Mouse (Mus musculus) left cerebral cortex, postnatal 14 days (tissue): Measurements from ENCODE around the gene Rbms3. TPM values are rescaled to one million over a fixed set of nuclear protein-coding genes. Genes with fewer than 3 reads are reported as not detected.

Source experiments
- DNase-seq, 2 experiments: peaks; one replicate each; pipeline ENCODE4 v3.0.0; 2021 to 2022; ENCODE audit warnings: low spot score in 2 of 2, mixed read lengths in 1 of 2
- intact Hi-C: fragments of 180-260 bp; cut with DNase I; formaldehyde crosslinking; loops from one replicate; pipeline ENCODE4 v1.15.1; 2025
- total RNA-seq, 2 experiments: library from RNA; stranded (reverse); gene quantifications; 2 replicates each; pipeline ENCODE4 v1.2.3; 2021

The Rbms3 gene
- total RNA-seq, 2 experiments from 2014 or later, result 12.9 to 14.4 TPM

DNA sequence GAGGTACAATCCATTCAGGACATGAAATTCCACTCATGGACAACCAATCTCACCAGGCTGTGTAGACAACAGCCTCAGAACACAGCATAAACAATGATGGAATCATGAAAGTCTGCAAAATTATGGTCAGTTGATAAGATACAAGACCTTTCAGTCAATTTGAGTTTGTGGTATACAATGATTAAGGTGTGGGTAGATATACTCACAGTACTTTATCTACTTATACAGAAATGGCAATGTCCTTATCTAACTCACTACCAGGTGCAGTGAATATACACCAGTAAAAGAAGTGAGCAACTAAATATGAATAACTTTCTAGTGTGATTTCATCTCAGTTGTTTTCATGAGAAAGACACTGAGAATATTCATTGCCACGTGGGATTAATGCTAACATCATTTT lies 796.9 kb downstream of the Rbms3 start:
- intact Hi-C loops, result no loop called here
- no peak for DNase-seq

DNA sequence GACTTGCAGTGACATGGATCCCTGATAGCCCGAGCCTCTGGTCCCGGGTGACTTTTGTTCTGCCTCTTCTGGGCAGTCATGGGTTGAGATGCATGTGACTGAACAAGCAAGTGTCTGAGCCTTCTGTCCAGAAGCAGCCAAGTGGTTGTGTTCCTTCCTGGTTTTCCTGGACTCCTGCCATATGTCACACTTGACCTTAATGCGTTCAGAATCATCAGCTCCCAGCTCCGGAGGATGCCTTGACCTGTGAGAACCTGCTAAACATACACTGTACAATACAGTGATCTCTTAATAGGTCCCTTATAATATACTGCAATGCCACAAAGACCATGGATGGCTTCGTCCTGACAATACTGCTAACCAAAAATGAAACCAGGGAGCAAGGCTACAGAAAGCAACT lies 798.3 kb downstream of the Rbms3 start:
- intact Hi-C loops, result no loop called here

GRCm38 (mm10) chr9:116829929-116830328 lies 799.8 kb downstream of the Rbms3 start:
- no peak for DNase-seq
- intact Hi-C loops, result no loop called here

More for the DNA sequence above, 798.3 kb downstream of the Rbms3 start:
- DNase-seq, result no peak

- DNase-seq, result no peak
- intact Hi-C loops, result no loop called here
Measured at GRCm38 (mm10) chr9:116821601-116822000, 808.1 kb downstream of the Rbms3 start.

DNA sequence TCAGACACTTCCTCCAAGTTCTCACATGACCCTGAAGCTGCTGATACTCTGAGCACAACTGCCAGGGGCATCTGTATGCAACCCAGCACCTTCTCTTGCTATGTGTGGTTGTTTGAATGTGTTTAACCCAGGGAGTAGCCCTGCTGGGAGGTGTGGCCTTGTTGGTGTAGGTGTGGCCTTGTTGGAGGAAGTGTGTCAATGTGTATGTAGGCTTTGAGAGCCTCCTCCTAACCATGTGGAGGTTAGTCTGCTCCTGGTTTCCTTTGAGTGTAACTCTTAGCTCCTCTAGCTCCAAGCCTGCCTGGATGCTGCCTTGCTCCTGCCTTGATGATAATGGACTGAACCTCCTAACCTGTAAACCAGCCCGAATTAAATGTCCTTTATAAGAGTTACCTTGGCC lies 812.5 kb downstream of the Rbms3 start:
- DNase-seq, result no peak
- intact Hi-C loops, result no loop called here

DNA sequence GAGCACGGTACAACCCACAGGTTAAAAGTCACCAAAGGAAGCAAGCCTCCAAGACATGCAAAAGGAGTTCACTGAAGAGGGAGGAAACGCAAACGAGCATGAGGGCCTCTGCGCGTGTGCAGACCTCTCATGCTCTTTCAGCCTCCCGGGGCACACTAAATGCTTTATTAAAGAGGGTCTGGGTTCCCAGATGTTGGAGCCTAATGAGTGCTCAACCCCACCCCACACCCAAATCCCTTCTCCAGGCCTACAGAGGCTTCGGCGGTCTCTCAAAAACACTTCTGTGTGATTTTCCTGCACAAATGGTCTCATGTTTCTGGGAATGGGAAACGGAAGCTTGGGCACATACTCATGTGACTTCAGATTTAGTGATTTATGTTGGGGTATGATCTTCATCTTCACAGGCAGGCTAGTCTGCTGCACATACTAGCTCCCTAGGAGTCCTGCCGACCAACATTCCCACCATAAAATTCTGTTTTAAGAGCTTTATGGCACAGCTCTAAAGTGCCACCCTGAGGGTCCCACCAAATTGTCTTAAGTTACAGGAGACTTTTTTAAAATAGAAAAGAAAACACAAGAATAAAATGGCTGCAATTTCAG lies 815.1 kb downstream of the Rbms3 start:
- intact Hi-C loops, result no loop called here
- no peak for DNase-seq

DNA sequence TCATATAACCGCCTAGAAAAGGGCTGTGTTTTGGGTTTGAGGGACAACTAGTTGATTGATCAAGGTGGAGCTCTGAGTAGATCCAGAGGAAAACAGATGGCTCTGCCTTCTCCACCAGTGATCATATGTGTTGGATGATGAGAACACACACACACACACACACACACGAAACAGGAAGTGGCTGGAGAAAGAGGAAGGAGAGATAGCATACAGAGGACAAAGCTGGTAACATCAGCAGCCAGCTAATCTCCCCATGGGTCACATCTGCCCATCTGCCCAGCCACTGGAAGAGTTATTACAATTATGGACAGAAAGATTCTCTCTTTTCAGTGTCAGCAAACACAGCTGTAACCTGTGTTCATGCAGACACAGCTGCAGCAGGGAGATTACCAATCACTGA lies 816.3 kb downstream of the Rbms3 start:
- intact Hi-C loops, result no loop called here
- DNase-seq, result no peak

DNA sequence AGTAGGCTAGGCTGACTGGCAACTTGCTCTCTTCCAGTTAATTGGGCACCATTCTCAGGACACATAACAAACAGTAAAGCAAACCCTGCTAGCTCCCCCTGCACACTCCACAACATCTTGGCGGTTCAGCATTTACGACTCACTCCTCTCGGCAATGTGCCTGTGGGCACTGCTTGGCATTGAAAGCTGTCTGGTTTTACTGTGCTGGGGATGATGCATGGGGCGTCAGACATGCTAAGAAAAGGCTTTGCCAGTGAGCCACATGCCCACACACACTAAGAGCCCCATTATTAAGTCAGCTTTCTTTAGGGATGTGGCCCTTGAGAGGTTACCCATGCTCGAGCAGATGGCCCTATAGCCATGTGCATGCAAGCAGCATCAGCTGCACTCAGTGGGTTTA lies 820.5 kb downstream of the Rbms3 start:
- intact Hi-C loops, result no loop called here
- no peak for DNase-seq

DNA sequence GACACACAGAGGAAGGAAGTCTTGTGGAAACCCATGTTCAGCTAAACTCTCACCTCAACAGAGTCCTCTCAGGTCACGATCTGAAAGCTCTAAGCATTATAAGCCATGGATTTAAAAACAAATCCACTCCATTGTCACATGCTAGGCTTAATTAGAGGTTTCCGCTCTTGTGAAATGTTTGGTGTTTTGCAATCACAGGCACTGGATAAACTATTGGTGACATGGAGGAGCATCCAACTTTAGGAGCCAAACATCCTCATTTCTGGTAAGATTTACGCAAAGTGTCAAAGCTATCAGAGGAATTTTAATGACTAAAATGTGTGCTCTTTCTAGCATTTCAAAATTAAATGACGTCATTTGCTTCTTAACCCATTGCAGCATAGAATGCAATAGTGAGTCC lies 821.3 kb downstream of the Rbms3 start:
- DNase-seq, result no peak
- intact Hi-C loops, result no loop called here

DNA sequence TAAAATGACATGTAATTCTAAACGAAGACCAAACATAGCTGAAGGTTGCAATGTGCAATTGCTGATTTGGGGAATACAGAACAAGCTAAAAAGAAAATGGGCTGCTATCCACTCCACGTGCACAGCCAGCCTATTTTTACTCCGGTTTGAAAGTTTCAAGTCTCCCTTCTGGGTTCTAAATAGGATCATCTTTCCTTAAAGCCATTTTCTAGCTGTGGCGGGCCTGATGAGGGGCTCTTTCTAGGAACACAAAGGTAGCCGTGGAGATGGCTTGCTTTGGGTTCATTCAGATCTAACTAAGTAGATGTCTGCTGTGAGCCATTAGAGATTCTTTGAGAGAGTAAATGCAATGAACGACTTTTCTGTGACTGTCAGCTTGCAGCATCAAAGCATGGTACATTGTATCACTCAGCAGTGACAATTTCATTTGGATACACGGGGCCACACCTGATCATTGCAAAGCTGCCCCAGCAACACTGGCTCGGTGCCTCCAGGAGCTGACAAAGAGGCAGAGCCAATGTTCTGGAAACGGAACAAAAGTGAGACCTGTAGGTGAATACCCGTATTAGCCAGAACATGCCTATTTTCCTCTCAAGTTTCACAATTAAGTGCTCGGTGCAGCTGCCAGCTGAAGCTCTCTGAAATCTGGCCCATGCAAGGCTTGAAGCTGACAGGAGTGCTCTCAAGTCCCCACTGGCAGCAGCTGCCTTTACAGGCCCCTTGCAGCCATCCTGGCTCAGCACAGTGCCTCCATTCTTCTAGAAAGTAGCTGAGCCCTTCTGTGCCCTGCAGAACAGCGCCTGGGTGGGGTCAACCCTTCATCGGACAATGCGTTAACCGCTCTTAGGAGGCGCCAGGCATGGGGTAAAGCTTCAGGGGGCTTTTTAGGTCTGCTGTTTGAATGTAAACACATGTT lies 822.3 kb downstream of the Rbms3 start:
- intact Hi-C loops, result no loop called here

DNA sequence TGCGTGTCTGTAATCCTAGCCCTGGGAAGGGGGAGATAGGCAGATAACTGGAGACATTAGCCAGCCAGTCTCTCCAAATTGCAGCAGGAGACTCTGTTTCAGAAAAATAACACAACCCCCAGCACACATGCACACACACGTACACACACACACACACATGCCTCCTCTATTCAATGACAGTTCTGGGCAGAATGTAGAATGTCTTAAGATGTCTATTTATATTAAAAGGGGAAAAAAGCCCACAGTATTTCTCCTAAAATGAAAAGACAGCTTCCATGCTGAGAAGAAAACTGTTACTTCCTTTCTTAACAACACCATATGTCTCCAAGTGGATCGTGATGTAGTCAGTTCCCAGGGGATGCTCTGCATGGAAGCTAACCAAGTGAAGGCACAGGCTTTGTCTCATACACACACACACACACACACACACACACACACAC lies 826.4 kb downstream of the Rbms3 start:
- intact Hi-C loops, result no loop called here
- peak; percentile 34 to 70 for DNase-seq

More for the DNA sequence above, 822.3 kb downstream of the Rbms3 start:
- peak; percentile 9 to 14 for DNase-seq

GRCm38 (mm10) chr9:116802602-116803001 lies 827.1 kb downstream of the Rbms3 start:
- intact Hi-C loops, result no loop called here
- DNase-seq, result peak; percentile 26 to 38

GRCm38 (mm10) chr9:116795240-116795955 lies 834.3 kb downstream of the Rbms3 start:
- intact Hi-C loops, result no loop called here

GRCm38 (mm10) chr9:116791850-116792249 lies 837.9 kb downstream of the Rbms3 start:
- DNase-seq, result no peak
- intact Hi-C loops, result no loop called here

More at GRCm38 (mm10) chr9:116795240-116795955, 834.3 kb downstream of the Rbms3 start:
- DNase-seq, result no peak

GRCm38 (mm10) chr9:116786136-116787046 lies 843.3 kb downstream of the Rbms3 start:
- intact Hi-C loops, result no loop called here
- no peak for DNase-seq

- no peak for DNase-seq
- intact Hi-C loops, result no loop called here
Measured at GRCm38 (mm10) chr9:116771820-116772219, 857.9 kb downstream of the Rbms3 start.

- DNase-seq, result no peak
- intact Hi-C loops, result no loop called here
Measured at GRCm38 (mm10) chr9:116769358-116770054, 860.2 kb downstream of the Rbms3 start.

- intact Hi-C loops, result no loop called here
- no peak for DNase-seq
Measured at GRCm38 (mm10) chr9:116762395-116763025, 867.2 kb downstream of the Rbms3 start.
